Mouse (Mus musculus): ENCODE data around the gene Zfhx3.
"Not testable (repeated sequence)": the region's sequence is repeated elsewhere in the genome, so short reads cannot be mapped to it uniquely, and the experiment has no call there.

Zfhx3 gene

DNA sequence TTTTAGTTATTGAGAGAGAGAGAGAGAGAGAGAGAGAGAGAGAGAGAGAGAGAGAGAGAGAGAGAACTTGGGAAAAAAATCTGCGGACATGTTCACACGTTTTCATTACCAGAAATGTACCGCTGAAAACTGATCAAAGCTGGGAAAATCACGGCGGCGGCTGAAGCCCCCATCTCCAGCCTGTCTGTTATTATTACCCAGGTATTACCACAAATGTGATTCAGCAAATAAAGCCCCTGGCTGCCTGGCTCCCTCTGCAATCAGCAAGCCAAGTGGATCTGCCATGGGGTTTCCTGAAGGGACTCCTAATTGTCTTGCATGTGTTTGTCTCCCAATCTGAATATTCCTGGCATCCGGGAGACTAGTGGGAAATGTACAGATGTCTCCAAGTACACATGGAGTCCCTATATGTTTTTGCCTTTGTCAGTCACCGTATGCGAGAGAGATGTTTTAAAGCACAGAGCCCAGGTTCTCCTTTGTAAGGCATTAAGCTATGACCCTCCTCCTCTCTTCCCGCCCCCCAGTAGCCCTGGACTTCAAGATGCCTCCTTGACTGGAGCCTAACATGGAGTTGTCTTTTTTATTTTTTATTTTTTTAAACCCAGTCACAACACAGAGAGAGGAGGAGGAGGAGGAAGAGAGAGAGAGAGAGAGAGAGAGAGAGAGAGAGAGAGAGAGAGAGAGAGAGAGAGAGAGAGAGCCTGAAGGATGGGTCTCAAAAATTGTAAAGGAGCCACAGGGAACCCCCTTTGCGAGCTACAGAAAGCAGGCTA, at the start of gene Zfhx3:
Gene Zfhx3, plus strand, starts transcription at position 723 of the 773 bp plus-strand sequence.
- DNase-seq (ENCODE audit: low spot score), result no peak

DNA sequence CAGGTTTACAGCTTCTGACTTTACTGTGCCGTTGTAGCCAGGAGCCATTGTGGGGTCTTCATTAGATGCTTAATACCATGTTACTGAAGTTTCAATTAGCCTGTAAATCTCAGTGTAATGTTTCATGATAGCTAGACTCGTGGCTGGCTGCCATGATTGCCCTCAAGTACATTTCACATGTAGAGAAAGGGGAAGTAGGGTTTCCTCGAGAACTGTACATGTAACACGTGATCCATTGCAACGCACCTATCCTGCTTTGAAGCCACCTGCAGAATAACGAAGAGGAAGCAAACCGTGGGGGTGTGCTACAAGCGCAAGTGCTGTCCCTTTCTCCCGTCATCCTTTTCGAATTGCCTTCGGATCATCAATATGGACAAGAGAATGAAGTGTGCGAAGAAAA, 23.5 kb upstream of the Zfhx3 start:
- no peak for DNase-seq (ENCODE audit: low spot score)

DNA sequence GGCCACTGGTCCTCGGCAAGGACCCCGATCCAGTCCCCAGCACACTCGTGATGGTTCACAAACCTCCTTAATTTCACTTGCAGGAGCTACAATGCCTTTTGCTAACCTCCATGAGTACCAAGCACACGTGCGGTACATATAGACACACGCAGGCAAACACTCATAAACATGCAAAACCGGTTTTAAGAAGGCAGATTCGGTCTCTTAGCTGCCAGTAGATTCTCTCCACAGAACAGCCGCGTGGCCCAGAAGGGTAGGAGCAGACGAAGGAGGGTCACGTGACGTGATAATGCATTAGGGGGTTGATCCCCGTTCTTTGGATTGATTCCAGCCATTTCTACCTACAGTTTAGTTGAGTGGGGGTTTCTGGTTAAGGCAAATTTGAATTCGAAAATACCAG, 16.3 kb upstream of the Zfhx3 start:
- no peak for DNase-seq (ENCODE audit: low spot score)

DNA sequence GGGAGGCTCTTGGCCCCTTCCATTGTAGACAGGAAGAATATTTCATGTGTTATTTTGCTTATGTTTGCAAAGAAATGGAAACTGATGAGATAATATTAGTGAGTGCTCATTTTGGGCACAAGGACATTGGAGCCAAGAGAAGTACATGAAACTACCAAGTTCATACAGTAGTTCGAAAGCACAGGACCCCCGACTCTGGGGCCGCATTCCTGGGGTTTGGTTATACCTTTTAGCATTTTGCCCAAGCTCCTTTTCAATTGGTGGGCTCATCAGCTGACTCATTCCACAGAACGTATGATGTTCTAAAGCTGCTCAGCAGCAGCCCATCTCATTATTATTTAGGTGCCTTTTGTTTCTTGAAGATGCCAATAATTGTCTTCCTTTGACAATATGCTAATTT, 5.7 kb upstream of the Zfhx3 start:
- DNase-seq (ENCODE audit: low spot score), result no peak

DNA sequence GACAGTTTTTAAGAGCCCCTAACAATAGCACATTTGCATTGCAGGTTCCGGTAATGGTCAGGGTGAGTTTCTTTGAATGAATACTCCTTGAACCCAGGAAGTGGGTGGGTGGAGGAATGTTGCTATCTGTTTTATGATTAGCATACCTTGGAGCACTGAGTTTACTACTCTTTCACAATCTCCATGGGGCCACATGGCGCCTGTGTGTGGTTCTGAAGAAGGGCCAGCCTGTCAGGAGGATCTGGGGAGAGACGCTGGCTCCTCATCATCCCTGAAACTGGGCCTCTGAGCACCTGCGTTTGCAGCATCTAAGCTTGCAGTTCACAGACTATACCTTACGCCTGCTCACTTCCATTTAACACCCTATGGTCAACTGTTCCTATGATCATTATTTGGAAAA, 4.2 kb upstream of the Zfhx3 start:
- not testable (repeated sequence) for DNase-seq (ENCODE audit: low spot score)

DNA sequence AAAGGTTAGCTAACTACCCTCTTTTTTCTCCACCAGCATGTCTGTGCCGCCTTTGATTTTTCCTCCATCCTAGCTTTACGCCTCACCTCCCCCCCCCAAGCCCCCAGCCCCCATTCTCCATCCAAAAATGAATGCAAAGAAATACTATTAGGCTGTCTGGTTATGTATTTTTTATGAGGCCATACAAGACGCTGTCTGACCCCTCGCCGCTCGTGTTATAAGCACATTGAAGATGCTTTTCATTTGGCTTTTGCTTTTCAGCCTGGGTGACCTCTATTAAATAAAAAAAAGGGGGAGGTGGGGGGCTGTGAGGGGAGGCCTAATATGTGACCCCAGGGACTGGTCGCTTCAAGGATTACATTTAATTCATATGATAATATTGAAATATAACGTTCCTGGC, 2.3 kb upstream of the Zfhx3 start:
- no peak for DNase-seq (ENCODE audit: low spot score)

DNA sequence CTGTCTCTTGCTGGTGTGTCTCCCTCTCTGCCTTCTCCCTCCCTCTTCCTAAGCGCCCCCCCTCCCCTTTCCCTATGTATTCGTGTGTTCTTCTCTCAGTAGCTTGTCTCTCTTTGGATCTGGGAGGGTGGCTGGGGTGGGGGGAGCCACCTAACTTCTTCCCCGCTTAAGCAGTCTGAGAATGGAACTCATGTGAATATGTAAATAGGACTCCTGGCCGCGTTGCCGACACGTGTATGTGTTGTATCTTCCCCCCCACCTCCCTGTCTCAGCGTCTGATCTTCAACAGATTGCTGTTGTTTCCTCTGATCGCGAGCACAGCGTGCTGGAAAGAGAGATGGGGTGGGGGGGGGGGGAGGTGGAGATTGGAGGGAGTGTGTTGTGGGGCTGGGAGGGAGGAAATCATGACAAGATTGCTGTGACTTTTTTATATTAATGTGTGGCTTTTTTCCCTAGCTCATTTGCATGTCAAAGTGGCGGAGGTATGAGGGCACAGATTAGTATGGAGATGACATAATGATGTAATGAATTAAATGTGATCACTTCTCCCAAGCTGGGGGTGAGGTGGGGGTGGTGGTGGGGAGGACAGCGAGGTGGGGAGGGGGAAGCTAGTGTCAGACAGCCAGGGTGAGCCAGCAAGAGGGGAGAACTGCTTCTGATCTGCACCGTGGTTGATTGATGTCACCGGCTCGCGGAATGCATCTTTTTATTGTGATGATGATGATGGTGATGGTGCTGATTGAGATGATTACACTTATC, 487 bp downstream of the Zfhx3 start:
- DNase-seq (ENCODE audit: low spot score), result no peak

DNA sequence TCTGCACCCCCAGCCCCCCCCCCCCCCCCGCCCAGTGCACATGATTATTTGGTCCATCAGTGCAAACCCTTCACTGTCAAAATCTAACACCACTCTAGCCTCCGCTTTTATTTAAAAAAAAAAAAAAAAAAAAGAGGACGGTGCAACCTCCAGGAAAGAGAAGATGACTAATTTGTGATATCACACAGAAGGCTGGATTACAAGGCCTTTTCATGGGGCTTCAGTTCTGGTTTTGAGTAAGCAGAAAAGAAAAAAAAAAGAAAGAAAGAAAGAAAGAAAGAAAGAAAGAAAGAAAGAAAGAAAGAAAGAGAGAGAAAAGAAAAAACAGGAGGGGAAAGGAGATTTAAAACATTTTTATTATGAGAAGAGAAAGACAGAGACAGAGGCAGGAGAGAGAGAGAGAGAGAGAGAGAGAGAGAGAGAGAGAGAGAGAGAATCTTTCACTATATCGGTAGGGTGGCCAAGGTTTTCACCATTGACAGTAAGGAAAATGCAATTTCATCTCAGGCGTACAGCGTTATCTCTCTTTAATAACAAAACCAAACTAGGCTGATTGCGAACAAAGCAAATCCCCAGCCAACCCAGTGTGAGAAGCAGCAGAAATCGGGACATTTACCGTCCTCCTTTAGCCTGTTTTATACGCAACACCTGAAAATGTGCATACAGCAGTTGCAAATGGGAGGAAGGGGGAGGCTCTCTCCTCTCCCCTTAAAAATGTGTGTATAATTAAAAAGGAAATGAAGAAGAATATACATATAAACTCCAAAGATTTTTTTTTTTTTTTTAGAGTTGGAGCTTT, 1.3 kb downstream of the Zfhx3 start:
- DNase-seq (ENCODE audit: low spot score), result no peak

DNA sequence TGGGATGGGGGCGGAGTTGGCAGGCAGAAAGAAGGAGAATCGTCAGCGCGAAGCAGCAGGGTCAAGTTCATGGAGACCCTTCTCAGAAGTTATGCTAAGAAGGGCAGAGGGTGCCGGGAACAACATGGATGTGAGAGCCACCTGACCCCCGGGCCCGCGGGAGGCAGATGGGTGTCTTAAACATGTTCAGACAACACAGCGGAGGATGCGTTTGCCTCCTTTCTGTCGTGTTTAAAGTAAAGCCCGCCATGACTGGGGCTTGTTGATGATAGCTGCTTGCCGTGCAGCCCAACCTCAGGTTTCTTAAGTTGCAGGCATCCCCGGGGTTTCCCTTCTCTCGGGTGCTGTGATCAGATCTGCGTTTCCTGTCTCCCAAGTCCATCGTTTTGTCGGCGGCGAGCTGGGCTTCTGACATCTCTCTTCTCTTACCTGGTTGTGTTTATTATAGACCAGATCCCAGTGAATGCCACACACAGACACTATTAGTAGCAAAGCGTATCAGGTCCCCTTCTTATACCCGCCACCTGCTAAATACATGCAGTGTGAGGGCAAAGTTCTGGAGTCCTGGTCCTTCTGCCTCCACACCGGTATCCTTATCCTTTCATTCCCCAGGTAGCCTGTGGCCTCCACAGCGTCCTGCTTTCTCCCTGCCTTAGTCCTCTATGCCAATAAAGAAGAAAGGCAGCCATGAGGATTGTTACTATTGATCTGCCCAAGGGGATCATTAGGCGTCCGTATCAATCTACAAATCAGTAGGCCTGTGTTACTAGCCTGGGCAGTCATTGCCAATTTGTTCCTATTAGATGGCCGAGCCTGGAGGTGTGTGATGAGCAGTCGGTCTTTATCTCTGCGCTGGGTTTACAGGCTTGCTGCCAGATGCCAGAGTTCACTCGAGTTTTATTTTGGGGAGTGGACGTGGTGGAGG, 2.5 kb downstream of the Zfhx3 start:
- no peak for DNase-seq (ENCODE audit: low spot score)

DNA sequence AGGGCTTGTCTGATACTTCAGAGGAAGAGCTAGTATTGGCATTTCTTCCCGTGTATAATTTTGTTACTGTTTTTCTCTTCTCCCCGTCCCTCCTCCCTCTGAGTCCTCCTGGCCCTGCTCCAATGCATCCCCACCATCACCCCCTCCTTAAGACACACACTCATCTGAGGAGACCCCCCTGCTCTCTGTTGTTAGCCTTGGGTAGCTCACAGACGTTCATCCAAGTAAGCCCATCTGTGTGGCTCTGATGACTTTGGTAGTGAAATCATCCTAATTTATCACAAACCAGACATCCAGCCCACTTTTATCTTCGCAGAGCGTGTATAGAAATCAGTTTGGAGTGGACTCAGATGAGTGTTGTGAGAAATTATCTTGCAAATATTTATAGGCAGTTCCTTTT, 4.4 kb downstream of the Zfhx3 start:
- no peak for DNase-seq (ENCODE audit: low spot score)

DNA sequence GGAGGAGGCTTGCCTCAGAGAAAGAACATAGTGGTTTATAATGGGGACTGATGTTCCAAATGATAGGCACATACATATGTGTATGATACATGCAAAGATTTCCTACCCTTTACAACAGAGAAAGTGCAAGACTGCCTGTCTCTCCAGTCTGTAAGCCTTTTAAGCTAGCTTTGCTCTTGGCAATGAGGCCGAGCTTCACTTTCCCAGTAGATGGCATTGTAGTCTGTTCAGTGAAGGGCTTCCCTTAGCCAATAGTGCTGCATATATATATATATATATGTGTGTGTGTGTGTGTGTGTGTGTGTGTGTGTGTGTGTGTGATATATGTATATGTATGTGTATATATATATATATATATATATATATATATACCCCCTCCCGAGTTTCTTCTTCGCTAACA, 13.4 kb downstream of the Zfhx3 start:
- DNase-seq (ENCODE audit: low spot score), result no peak

DNA sequence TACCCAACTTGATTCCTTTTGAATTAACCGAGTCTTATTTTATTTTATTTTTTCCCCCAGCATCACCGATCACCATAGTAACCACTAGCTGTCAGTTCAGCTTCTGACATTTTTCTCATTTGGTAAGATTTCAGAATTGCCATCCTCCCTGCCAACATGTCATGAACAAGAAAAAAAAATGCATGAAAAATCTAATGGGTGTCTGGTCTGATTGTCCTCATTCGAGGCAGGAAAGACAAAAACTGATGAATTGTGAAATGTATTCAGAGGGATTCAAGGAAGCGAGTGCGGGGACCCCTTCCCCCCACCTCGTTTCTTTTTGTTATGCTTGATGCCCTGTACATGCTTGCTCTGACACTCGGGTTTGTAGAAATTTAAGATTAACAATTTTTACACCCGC, 15.1 kb downstream of the Zfhx3 start:
- no peak for DNase-seq (ENCODE audit: low spot score)

DNA sequence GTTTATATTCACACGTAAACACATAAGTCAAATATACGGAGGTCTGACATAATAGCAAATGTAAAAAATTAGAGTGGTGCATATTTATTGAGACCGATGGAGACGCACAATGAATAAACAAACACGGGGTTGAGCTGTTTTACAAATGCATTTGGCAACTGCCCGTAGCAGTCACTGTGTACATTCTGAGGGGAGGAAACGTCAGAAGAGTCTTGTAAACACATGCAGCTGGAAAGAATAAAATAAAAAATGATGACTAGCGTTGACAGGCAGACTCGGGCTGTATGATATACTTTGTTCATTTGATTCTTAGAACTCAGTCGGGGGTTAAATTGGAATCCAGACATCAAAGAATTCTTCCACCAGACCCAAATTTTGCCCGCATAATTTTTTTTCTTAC, 18.0 kb downstream of the Zfhx3 start:
- DNase-seq (ENCODE audit: low spot score), result no peak

DNA sequence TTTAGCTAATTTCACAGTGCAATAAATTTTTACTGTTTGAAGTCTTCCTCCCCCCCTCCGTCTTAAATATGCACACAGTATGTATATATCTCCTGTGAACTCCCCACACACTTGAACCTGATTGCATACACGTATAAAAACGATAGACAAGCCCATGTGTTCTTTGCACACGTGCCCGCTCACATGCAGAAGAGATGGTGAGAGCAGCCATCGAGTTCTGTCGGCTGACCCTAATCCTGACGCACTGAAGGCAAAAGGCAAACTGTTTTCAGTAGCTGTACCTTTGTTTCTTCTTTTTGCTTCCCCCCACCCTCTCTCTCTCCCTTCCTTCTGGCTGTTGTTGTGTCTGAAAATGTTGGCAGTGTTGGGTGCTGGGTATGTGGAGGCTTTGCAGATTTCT, 18.4 kb downstream of the Zfhx3 start:
- DNase-seq (ENCODE audit: low spot score), result no peak

DNA sequence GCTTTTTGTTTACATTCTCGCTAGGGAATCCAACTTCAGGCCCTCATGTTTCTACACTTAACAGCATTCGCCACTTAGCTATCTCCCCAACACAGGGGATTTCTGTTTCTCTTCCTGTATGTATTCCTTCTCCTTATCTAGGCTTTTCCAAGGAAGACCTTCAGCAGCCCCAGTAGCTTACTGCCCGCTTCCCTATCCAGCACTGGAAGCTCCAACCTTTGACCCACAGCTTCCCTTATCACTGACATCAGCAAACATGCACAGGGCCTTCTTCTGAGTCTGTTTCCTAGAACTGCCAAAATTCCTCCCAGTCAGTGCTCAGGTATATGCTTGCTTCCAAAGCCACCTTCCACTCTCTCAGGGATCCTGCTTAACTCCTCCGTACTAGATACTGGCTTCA, 29.8 kb downstream of the Zfhx3 start:
- DNase-seq (ENCODE audit: low spot score), result no peak

DNA sequence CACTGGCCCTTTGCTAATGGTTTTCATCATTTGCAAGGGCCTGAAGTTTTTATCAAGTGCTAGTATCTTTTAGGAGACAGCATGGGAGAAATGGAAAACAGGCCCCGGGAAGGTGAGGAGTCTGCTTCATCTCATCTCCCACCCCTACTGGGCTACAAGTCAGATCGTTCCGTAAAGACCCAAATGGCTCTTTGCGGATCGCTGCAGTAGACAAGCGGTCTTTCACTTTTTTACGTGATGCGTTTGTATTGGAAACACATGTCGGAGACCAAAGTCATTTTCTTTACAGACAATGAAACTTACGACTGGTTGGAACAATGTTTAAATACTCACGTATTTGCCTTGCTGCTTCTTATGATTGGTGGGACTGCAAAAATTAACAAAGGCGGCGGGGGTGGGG, 32.0 kb downstream of the Zfhx3 start:
- DNase-seq (ENCODE audit: low spot score), result no peak

DNA sequence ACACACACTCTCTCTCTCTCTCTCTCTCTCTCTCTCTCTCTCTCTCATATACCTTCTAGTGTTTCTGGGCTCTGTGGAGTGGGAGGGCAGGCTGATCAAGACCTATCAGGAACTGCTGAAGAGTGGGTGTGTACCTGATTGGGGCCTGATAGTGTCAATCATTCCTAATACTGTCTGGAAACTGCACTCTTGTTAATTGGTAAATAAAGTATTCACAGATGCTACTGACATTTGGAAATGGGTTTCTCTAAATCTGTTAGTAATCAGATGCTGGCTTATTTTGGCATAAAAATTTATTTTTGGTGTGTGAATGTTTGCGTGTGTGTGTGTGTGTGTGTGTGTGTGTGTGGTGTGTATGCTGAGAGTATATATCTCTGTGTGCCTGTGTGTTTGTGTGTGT, 35.8 kb downstream of the Zfhx3 start:
- no peak for DNase-seq (ENCODE audit: low spot score)

DNA sequence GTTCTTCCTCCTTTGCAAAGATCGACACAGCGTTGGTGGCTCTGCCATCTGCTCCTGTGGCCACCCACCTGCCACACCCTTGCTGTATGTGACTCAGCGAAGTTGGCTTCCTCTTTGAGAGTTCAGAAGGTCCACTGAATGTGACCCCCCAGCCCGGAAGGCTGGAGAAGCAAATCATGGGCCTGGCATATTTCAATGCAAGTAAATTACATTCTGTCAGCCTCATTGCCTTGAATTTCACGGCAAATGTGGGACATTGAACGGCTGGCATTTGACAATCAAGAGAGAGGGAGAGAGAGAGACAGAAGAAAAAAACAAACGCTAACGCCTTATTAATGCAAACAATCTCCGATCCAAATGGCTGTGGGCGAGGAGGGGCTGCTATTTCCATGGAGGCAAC, 38.2 kb downstream of the Zfhx3 start:
- DNase-seq (ENCODE audit: low spot score), result no peak

DNA sequence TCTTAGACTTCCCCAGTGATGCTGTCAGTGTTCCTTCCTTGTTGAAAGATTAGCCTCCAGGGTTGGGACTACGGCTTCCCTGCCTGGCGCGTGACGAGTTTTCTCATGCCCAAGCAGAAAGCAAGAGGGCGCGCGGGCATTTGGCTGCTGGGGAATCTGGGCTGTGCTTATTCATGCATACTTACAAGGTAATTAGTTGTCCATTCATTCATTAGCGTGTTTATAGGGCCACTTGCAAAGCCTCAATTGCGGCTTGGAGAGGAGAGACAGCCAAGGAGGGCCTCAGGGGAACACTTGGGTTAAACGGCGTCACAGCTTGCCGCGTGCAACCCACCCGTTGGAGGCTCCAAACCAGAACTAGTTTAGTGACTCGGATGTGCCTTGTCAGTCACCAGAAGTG, 44.2 kb downstream of the Zfhx3 start:
- DNase-seq (ENCODE audit: low spot score), result no peak

DNA sequence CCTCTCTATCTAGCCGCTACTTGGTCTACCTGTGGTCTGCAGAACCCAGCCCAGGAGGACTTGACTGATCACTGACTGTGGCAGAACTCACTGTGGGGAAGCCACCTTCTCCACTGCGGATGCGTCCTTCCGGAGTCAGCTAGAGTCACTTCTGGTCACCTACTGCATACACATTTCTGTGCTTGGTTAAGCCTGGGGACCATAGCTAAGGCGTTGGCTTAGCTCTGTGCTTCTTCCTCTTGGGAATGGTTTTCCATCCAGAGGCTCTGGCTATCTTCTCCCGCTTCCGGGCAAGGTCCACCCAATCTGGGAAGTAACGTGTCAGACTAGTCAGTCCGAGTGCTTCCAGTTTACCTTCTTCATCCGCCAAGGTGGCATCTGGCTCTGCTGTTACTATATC, 56.4 kb downstream of the Zfhx3 start:
- no peak for DNase-seq (ENCODE audit: low spot score)

DNA sequence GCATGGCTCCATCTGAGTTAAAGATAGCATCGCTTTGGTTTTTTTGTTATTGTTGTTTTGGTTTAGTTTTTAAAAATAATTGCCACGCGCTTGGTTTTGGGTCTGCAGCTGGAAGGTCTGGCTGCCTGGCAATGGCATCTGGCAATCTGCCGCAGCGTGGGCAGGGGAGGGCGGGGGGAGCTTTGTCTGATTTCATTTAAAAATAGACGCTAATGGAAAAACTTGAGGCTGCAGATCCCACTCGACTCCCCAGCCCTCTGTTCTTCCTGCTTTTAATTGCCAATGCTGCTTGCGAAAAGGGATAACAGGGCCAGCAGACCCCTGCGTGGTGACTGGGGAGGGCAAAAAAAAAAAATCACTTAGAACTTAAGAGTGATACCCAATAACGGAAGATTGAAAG, 69.1 kb downstream of the Zfhx3 start:
- no peak for DNase-seq (ENCODE audit: low spot score)

DNA sequence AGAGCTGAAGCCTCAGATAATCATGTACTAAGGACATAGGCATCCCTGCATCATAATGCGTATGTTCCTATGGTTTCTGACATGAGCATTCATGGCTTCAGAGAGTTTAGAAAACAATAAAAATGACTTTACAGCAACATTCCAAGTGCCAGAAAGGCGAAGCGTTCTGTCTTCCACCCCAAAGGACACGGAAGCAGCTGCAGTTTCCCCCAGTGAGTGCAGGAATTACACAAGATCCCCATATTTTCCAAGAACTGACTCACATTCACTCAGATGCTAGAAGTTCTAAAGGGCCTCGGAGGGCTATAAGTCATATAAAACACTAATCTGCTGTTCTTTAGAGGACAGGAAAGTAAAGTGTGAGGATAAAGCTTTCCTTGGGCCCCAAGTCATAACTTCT, 75.3 kb downstream of the Zfhx3 start:
- no peak for DNase-seq (ENCODE audit: low spot score)

Measured in T-cell, adult 2 months (primary cell).